Mouse (Mus musculus) lung, embryonic 15.5 days (tissue): ENCODE results near the gene Pbx1. TPM values are rescaled to one million over a fixed set of nuclear protein-coding genes. Genes with fewer than 3 reads are reported as not detected.

ENCODE experiments used
- ATAC-seq: fragments of 200-750 bp; cut with Nextera tagmentation; 2 replicates; pipeline ENCODE4 v1.8.0; 2017; ENCODE audit warnings: moderate number of reproducible peaks, borderline replicate concordance; ENCODE audit not compliant: low FRiP score, low TSS enrichment; ENCODE audit errors: extremely low read depth
- H3K27ac ChIP-seq: fragments of 300-500 bp; sonication (generic); 2 replicates; pipeline ENCODE4 v1.5.1; 2015; ENCODE audit warnings: moderate library complexity, mild to moderate bottlenecking, inconsistent platforms
- H3K27me3 ChIP-seq: fragments of 300-500 bp; sonication (generic); 2 replicates; pipeline ENCODE4 v1.6.1; 2015; ENCODE audit warnings: inconsistent platforms
- H3K36me3 ChIP-seq: fragments of 300-500 bp; sonication (generic); 2 replicates; pipeline ENCODE4 v1.6.1; 2015; ENCODE audit warnings: inconsistent platforms
- H3K4me1 ChIP-seq: fragments of 300-500 bp; sonication (generic); 2 replicates; pipeline ENCODE4 v1.6.1; 2015; ENCODE audit warnings: inconsistent platforms
- H3K4me2 ChIP-seq: fragments of 300-500 bp; sonication (generic); 2 replicates; pipeline ENCODE4 v1.6.1; 2015; ENCODE audit warnings: inconsistent platforms, mild to moderate bottlenecking, moderate library complexity
- H3K4me3 ChIP-seq: fragments of 300-500 bp; sonication (generic); 2 replicates; pipeline ENCODE4 v1.5.1; 2015; ENCODE audit warnings: mild to moderate bottlenecking, inconsistent platforms
- H3K9ac ChIP-seq: fragments of 300-500 bp; sonication (generic); 2 replicates; pipeline ENCODE4 v1.6.1; 2015; ENCODE audit warnings: inconsistent platforms
- H3K9me3 ChIP-seq: fragments of 300-500 bp; sonication (generic); 2 replicates; pipeline ENCODE4 v1.6.1; 2016; ENCODE audit warnings: inconsistent platforms
- WGBS: fragments of 180-500 bp; shearing (Covaris S2); methylation state at CpG from one replicate; pipeline ENCODE4 v1.1.7; 2015; 5-methylcytosine and 5-hydroxymethylcytosine counted together
- polyA plus RNA-seq: library from polyadenylated mRNA; unstranded; fragments of >200 nt; fragmentation: Nextera tagmentation; extraction: Ambion mirVana; gene quantifications from 2 replicates; pipeline ENCODE4 v1.2.1, GENCODE M21; 2015

The Pbx1 gene
- polyA plus RNA-seq, 1 experiment from 2014 or later, result 40.6 TPM

GRCm38 (mm10) chr1:168291001-168291642 is 140.9 kb downstream of the Pbx1 start:
- H3K9me3 ChIP-seq, result no peaks in the 10 kb centered on the region
- 50% methylated on average over 11 of the region's 11 CpGs for WGBS
- no peak overlapping the region for H3K9ac ChIP-seq
- no peak overlapping the region for H3K4me3 ChIP-seq
- H3K4me2 ChIP-seq, result no peak overlapping the region
- H3K27me3 ChIP-seq, result no peaks in the 10 kb centered on the region
- no peaks in the 10 kb centered on the region for H3K36me3 ChIP-seq
- peak; percentile 64; the same call in 1 of the 2 replicates for ATAC-seq
- peaks cover 54% of the 10 kb centered on the region for H3K4me1 ChIP-seq
- H3K27ac ChIP-seq, result peak overlapping the region; percentile 30; the same call in 1 of the 2 replicates

- H3K27ac ChIP-seq, result no peak overlapping the region
- 78% methylated on average over 8 of the region's 8 CpGs for WGBS
- no peaks in the 10 kb centered on the region for H3K27me3 ChIP-seq
- H3K4me3 ChIP-seq, result no peak overlapping the region
- H3K36me3 ChIP-seq, result no peaks in the 10 kb centered on the region
- H3K4me1 ChIP-seq, result peaks cover 56% of the 10 kb centered on the region
- no peak overlapping the region for H3K4me2 ChIP-seq
- H3K9me3 ChIP-seq, result no peaks in the 10 kb centered on the region
- no peak for ATAC-seq
- H3K9ac ChIP-seq, result no peak overlapping the region
Measured at GRCm38 (mm10) chr1:168290236-168290985, 141.7 kb downstream of the Pbx1 start.

GRCm38 (mm10) chr1:168288891-168289545 is 143.1 kb downstream of the Pbx1 start:
- H3K27me3 ChIP-seq, result no peaks in the 10 kb centered on the region
- WGBS, result 50% methylated on average over 10 of the region's 10 CpGs
- no peak overlapping the region for H3K4me2 ChIP-seq
- H3K9ac ChIP-seq, result no peak overlapping the region
- no peak for ATAC-seq
- no peaks in the 10 kb centered on the region for H3K36me3 ChIP-seq
- peaks cover 70% of the 10 kb centered on the region for H3K4me1 ChIP-seq
- 0 out of 2 replicates have a peak overlapping the region, but pooled peaks have one; percentile 57 for H3K27ac ChIP-seq
- H3K9me3 ChIP-seq, result no peaks in the 10 kb centered on the region
- H3K4me3 ChIP-seq, result no peak overlapping the region

GRCm38 (mm10) chr1:168287843-168288591 is 144.1 kb downstream of the Pbx1 start:
- no peak overlapping the region for H3K4me3 ChIP-seq
- no peak overlapping the region for H3K4me2 ChIP-seq
- H3K4me1 ChIP-seq, result peaks cover 79% of the 10 kb centered on the region
- no peaks in the 10 kb centered on the region for H3K9me3 ChIP-seq
- H3K9ac ChIP-seq, result no peak overlapping the region
- H3K27me3 ChIP-seq, result no peaks in the 10 kb centered on the region
- peak; percentile 68 for ATAC-seq
- WGBS, result 21% methylated on average over 23 of the region's 23 CpGs
- H3K36me3 ChIP-seq, result no peaks in the 10 kb centered on the region
- H3K27ac ChIP-seq, result peak overlapping the region; percentile 57

GRCm38 (mm10) chr1:168286862-168287650 is 145.0 kb downstream of the Pbx1 start:
- no peaks in the 10 kb centered on the region for H3K36me3 ChIP-seq
- peak overlapping the region; percentile 57; the same call in 1 of the 2 replicates for H3K27ac ChIP-seq
- ATAC-seq, result no peak
- H3K9ac ChIP-seq, result no peak overlapping the region
- no peak overlapping the region for H3K4me3 ChIP-seq
- no peaks in the 10 kb centered on the region for H3K27me3 ChIP-seq
- H3K9me3 ChIP-seq, result no peaks in the 10 kb centered on the region
- peaks cover 73% of the 10 kb centered on the region for H3K4me1 ChIP-seq
- no peak overlapping the region for H3K4me2 ChIP-seq
- 42% methylated on average over 2 of the region's 2 CpGs for WGBS

- Histone ChIP-seq H3K9ac (no peak overlapping the region), H3K27me3 (no peaks in the 10 kb centered on the region), H3K4me1 (peaks cover 51% of the 10 kb centered on the region), H3K4me2 (no peak overlapping the region), H3K4me3 (no peak overlapping the region), H3K27ac (peak overlapping the region; percentile 57), H3K9me3 (no peaks in the 10 kb centered on the region), H3K36me3 (no peaks in the 10 kb centered on the region)
- ATAC-seq, result no peak
- WGBS, result 29% methylated on average over 9 of the region's 9 CpGs
Measured at GRCm38 (mm10) chr1:168284566-168285141, 147.4 kb downstream of the Pbx1 start.

GRCm38 (mm10) chr1:168283841-168284565 is 148.1 kb downstream of the Pbx1 start:
- peaks cover 44% of the 10 kb centered on the region for H3K4me1 ChIP-seq
- H3K36me3 ChIP-seq, result no peaks in the 10 kb centered on the region
- ATAC-seq, result no peak
- H3K4me3 ChIP-seq, result no peak overlapping the region
- H3K4me2 ChIP-seq, result peak overlapping the region; percentile 0; the same call in 1 of the 2 replicates
- no peaks in the 10 kb centered on the region for H3K27me3 ChIP-seq
- no peak overlapping the region for H3K9ac ChIP-seq
- H3K27ac ChIP-seq, result peak overlapping the region; percentile 57
- WGBS, result 47% methylated on average over 15 of the region's 15 CpGs
- H3K9me3 ChIP-seq, result no peaks in the 10 kb centered on the region

- 46% methylated on average over 2 of the region's 2 CpGs for WGBS
- H3K27ac ChIP-seq, result peak overlapping the region; percentile 57; the same call in 1 of the 2 replicates
- no peak overlapping the region for H3K4me2 ChIP-seq
- no peaks in the 10 kb centered on the region for H3K9me3 ChIP-seq
- ATAC-seq, result no peak
- H3K9ac ChIP-seq, result no peak overlapping the region
- H3K27me3 ChIP-seq, result no peaks in the 10 kb centered on the region
- no peak overlapping the region for H3K4me3 ChIP-seq
- peaks cover 38% of the 10 kb centered on the region for H3K4me1 ChIP-seq
- H3K36me3 ChIP-seq, result no peaks in the 10 kb centered on the region
Measured at GRCm38 (mm10) chr1:168283421-168283820, 148.6 kb downstream of the Pbx1 start.

- H3K9ac ChIP-seq, result no peak overlapping the region
- H3K27me3 ChIP-seq, result no peaks in the 10 kb centered on the region
- WGBS, result 82% methylated on average over 5 of the region's 5 CpGs
- H3K36me3 ChIP-seq, result no peaks in the 10 kb centered on the region
- H3K4me3 ChIP-seq, result no peak overlapping the region
- H3K4me2 ChIP-seq, result no peak overlapping the region
- no peaks in the 10 kb centered on the region for H3K9me3 ChIP-seq
- ATAC-seq, result no peak
- no peaks in the 10 kb centered on the region for H3K4me1 ChIP-seq
- H3K27ac ChIP-seq, result no peak overlapping the region
Measured at GRCm38 (mm10) chr1:168275678-168276077, 156.4 kb downstream of the Pbx1 start.

GRCm38 (mm10) chr1:168274296-168274695 is 157.8 kb downstream of the Pbx1 start:
- no peaks in the 10 kb centered on the region for H3K27me3 ChIP-seq
- no peak for ATAC-seq
- WGBS, result 92% methylated on average over 4 of the region's 4 CpGs
- no peak overlapping the region for H3K27ac ChIP-seq
- peaks cover 3% of the 10 kb centered on the region; the same call in 1 of the 2 replicates for H3K4me1 ChIP-seq
- no peaks in the 10 kb centered on the region for H3K36me3 ChIP-seq
- no peaks in the 10 kb centered on the region for H3K9me3 ChIP-seq
- H3K4me2 ChIP-seq, result no peak overlapping the region
- H3K9ac ChIP-seq, result no peak overlapping the region
- no peak overlapping the region for H3K4me3 ChIP-seq
